Mouse (Mus musculus): ENCODE data around the gene Prc1. TPM values are rescaled to one million over a fixed set of nuclear protein-coding genes. Genes with fewer than 3 reads are reported as not detected.

The Prc1 gene
- polyA plus RNA-seq (2017; shearing (Covaris generic)), result 18.1 TPM

DNA sequence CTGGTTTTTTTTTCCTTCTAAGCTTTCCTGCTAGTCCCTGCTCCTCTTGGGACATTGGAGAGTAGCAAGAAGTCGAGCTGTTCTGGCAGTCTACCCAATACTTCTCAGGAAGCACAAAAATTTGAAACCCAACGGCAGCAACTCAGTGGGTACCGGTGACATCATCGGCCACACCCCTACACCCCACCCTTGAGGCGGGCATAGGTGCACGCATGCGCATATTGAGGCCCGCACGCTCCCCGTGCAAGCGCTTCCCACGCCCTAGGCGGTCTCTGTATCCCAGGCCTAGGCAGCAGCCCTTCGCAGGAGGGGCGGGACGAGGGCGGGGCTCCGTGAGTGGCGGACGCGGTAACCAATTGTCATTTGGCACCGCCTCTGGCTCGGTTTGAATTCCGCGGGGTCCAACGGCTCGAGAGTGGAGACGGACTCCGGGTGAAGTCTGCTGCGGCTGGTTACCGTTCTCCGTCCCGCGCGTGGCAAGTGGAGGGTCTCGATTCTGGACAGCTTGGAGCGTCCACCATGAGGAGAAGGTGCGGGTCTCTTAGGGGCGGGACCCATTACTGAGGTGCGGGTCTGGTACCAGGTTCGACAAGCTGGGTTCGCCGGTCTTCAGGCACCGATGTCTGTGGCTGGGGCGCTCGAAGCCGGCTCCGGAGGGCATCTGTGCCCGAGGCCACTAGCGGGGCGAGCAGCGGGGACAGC lies at the start of gene Prc1:
TSS of gene Prc1 (plus strand) at position 389 of the 702 bp plus-strand sequence.

GRCm38 (mm10) chr7:80246148-80246721 lies 48.0 kb upstream of the Prc1 start, which contains the start of gene Ttll13:
Gene Ttll13, plus strand, starts transcription at chr7:80246376.

DNA sequence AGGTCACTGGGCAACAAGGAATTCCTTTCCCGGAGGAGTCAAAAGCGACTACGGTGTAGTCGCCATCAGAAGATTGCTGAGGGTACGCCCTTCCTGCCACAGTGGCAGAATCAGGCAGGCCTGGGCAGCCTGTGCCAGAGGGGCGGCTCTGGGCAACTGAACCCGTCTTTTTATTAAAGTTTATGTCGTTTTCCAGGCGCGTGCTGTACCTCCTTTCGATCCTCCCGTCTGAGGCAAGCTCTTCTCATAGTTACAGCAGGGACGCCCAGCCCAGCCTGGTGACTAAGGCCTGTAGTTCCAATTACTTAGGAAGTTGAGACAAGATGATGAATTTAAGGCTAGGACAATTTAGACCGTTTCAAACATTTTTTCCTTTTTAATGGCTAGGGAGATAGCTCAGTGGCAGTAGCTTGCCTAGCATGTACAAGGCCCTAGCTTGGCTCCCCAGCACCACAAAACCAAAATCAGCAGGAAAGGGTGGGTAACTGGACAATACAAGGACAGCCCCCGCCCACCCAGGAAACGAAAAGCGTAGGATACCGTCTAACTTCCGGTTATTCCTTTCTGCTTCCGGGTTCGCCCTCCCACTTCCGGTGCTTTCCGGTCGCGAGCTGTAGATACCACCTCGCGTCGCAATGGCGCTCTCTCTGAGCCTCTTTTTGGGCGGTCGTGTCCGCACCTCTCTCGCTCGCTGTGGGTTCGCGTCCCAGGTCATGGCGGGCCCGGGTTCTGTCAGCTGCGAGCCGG lies 33.5 kb upstream of the Prc1 start, which contains the start of gene Ngrn:
TSS of gene Ngrn (plus strand) at position 591 of the 747 bp plus-strand sequence.

GRCm38 (mm10) chr7:80268897-80269750 lies 25.1 kb upstream of the Prc1 start, which contains the start of gene Vps33b:
Gene Vps33b, plus strand, starts transcription at chr7:80269649.

DNA sequence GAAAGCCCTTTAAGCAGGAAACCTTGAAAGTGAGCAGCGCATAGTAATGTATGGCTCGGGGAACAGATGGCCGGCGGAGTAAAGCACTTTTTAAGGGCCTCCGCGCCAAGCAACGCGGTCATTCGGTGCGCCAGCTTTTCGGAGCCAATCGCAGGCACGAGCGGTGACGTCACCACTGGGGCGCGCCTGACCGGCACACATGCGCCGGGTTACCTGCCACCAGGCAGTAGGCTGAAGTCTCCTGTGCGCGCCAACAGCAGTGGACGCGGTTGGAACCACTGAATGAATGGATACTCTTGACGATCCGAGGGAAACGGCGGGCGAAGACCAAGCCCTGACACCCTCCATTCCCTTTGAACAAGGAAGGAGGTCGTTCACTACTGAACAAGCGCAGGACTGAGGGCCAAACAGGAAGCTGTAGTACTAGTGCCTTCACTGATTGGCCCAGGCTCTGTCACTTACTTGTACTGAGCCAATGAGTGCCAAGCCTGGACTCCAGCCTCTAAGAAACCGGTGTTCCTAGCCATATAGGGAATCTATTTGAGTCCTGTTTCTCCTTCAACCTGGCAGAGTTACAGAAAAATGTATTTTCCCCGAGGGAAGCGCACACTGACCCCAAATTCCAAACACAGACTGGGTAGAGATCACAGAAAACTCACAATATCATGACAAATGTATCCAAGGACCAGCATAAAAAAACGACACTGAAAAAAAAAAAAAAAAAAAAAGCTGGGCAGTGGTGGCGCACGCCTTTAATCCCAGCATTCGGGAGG lies 30.0 kb downstream of the Prc1 start, which contains the start of gene Rccd1:
TSS of gene Rccd1 (minus strand) at position 412 of the 773 bp plus-strand sequence.

GRCm38 (mm10) chr7:80340793-80341192 lies 46.5 kb downstream of the Prc1 start, which contains the start of gene Unc45a:
Gene Unc45a, minus strand, starts transcription at chr7:80341005.

GRCm38 (mm10) chr7:80342858-80343257 lies 48.6 kb downstream of the Prc1 start, which contains the start of gene Hddc3:
Gene Hddc3, plus strand, starts transcription at chr7:80343104.

Other genes starting within 250 kb of the Prc1 start
- gene Idh2, start 179.1 kb upstream of the Prc1 start, polyA plus RNA-seq (2017; shearing (Covaris generic)), result 35.0 TPM
- 9.2 TPM for gene Sema4b, start 107.6 kb upstream of the Prc1 start, polyA plus RNA-seq (2017; shearing (Covaris generic))
- gene Cib1, start 61.6 kb upstream of the Prc1 start, polyA plus RNA-seq (2017; shearing (Covaris generic)), result 178 TPM
- 11.0 TPM for gene Gdpgp1, start 61.6 kb upstream of the Prc1 start, polyA plus RNA-seq (2017; shearing (Covaris generic))
- 0.61 TPM for gene Ttll13, start 48.1 kb upstream of the Prc1 start, polyA plus RNA-seq (2017; shearing (Covaris generic))
- 55.3 TPM for gene Ngrn, start 33.2 kb upstream of the Prc1 start, polyA plus RNA-seq (2017; shearing (Covaris generic))
- gene Vps33b, start 24.8 kb upstream of the Prc1 start, polyA plus RNA-seq (2017; shearing (Covaris generic)), result 48.1 TPM
- gene Rccd1, start 30.0 kb downstream of the Prc1 start, polyA plus RNA-seq (2017; shearing (Covaris generic)), result 27.0 TPM
- gene Unc45a, start 46.6 kb downstream of the Prc1 start, polyA plus RNA-seq (2017; shearing (Covaris generic)), result 86.8 TPM
- 6.9 TPM for gene Hddc3, start 48.7 kb downstream of the Prc1 start, polyA plus RNA-seq (2017; shearing (Covaris generic))
- gene Man2a2, start 76.9 kb downstream of the Prc1 start, polyA plus RNA-seq (2017; shearing (Covaris generic)), result 13.0 TPM
- gene Fes, start 93.5 kb downstream of the Prc1 start, polyA plus RNA-seq (2017; shearing (Covaris generic)), result 1.7 TPM
- gene Furin, start 111.0 kb downstream of the Prc1 start, polyA plus RNA-seq (2017; shearing (Covaris generic)), result 8.9 TPM
- gene Blm, start 240.7 kb downstream of the Prc1 start, polyA plus RNA-seq (2017; shearing (Covaris generic)), result 5.9 TPM